Mouse (Mus musculus): Measurements from ENCODE around the gene Slc15a5.
A peak's percentile ranks its signal among the peaks of the same experiment; 100 is the strongest.

GRCm38 (mm10) chr6:138037587-138037986 is 42.1 kb downstream of the Slc15a5 start:
- TF ChIP-seq POLR2A (IDR thresholded peaks at IDR 0.05; ENCODE audit: low read depth, low read length) (no peak), CTCF (conservative IDR thresholded peaks at IDR 0.05; ENCODE audit: insufficient read depth, insufficient read length, low read depth, low read length) (peak; percentile 29; the same call in 1 of the 2 replicates)
